Mouse (Mus musculus): ENCODE data around the gene Fuca1.
A peak's percentile ranks its signal among the peaks of the same experiment; 100 is the strongest.

- TF ChIP-seq BHLHE40 (IDR thresholded peaks at IDR 0.05; ENCODE audit: borderline replicate concordance, low read depth, low read length) (no peak), ZC3H11A (IDR thresholded peaks at IDR 0.05; ENCODE audit: low read depth, low read length) (no peak; the same call in 1 of the 2 replicates), GATA1 (IDR thresholded peaks at IDR 0.05; ENCODE audit: low read depth, low read length) (no peak), EP300 (IDR thresholded peaks at IDR 0.05; ENCODE audit: low read depth in 1 of 2, low read length in 2 of 2) (no peak; a peak in 1 of 4 replicates), JUND (IDR thresholded peaks at IDR 0.05; ENCODE audit: low read depth, low read length) (no peak), CTCF (IDR thresholded peaks at IDR 0.05 in 2 of 3, conservative IDR thresholded peaks at IDR 0.05 in 1 of 3; ENCODE audit: control insufficient read depth in 1 of 3, insufficient read depth in 1 of 3, low read depth in 2 of 3, low read length in 3 of 3, poor library complexity in 1 of 3, severe bottlenecking in 1 of 3) (peak in 1 of 3 experiments; percentile 15; a peak in 1 of 6 replicates), POLR2AphosphoS2 (IDR thresholded peaks at IDR 0.05; ENCODE audit: low read length) (peak; percentile 81; the same call in 1 of the 2 replicates), GABPA (IDR thresholded peaks at IDR 0.05; ENCODE audit: low read depth, low read length) (no peak), MAX (IDR thresholded peaks at IDR 0.05; ENCODE audit: low read length) (no peak; the same call in 1 of the 2 replicates), POLR2A (IDR thresholded peaks at IDR 0.05; ENCODE audit: control insufficient read depth in 1 of 2, insufficient read depth in 1 of 2, low read depth in 1 of 2, low read length in 2 of 2, poor library complexity in 1 of 2) (peak; percentile 96 to 98)
These were observed 66.6 kb downstream of the Fuca1 start, which contains the start of gene Pithd1 for GRCm38 (mm10) chr4:135986943-135987710.
